Mouse (Mus musculus): ENCODE measurements at regions not wholly inside any gene's neighbourhood (a gene's known extent, or its start where the extent isn't known, plus 50 kb on each side); places are given as distances from the start of the nearest gene placed in this dataset.
"Not testable (repeated sequence)": the region's sequence is repeated elsewhere in the genome, so short reads cannot be mapped to it uniquely, and the experiment has no call there.

GRCm38 (mm10) chr2:53632816-53633474, 441.4 kb downstream of the Arl6ip6 start:
- DNase-seq = not testable (repeated sequence)

GRCm38 (mm10) chr2:53668599-53669372, 416.6 kb downstream of the Rprm start:
- DNase-seq = no peak

- no peak for DNase-seq
These were observed 404.9 kb downstream of the Rprm start for GRCm38 (mm10) chr2:53680350-53681011.

- no peak for DNase-seq
These were observed 402.8 kb downstream of the Rprm start for GRCm38 (mm10) chr2:53682599-53682998.

GRCm38 (mm10) chr2:53687281-53687680, 398.1 kb downstream of the Rprm start:
- DNase-seq = no peak

- DNase-seq = no peak
These were observed 396.0 kb downstream of the Rprm start for GRCm38 (mm10) chr2:53689223-53689880.

- DNase-seq = no peak
These were observed 393.7 kb downstream of the Rprm start for GRCm38 (mm10) chr2:53691580-53692118.

GRCm38 (mm10) chr2:53711213-53711612, 374.1 kb downstream of the Rprm start:
- peak; percentile 9 to 44 for DNase-seq

- no peak for DNase-seq
These were observed 372.2 kb downstream of the Rprm start for GRCm38 (mm10) chr2:53713106-53713640.

- no peak for DNase-seq
These were observed 370.3 kb downstream of the Rprm start for GRCm38 (mm10) chr2:53715017-53715416.

GRCm38 (mm10) chr2:53723231-53723630, 362.1 kb downstream of the Rprm start:
- no peak for DNase-seq

GRCm38 (mm10) chr2:53728693-53729092, 356.7 kb downstream of the Rprm start:
- DNase-seq = no peak

- DNase-seq = no peak
These were observed 354.9 kb downstream of the Rprm start for GRCm38 (mm10) chr2:53730451-53730850.

GRCm38 (mm10) chr2:53763486-53763885, 321.9 kb downstream of the Rprm start:
- DNase-seq = no peak

GRCm38 (mm10) chr2:53782035-53782434, 303.3 kb downstream of the Rprm start:
- DNase-seq = not testable (repeated sequence)

GRCm38 (mm10) chr2:53788599-53788998, 296.8 kb downstream of the Rprm start:
- DNase-seq = not testable (repeated sequence)

- no peak for DNase-seq
These were observed 288.7 kb downstream of the Rprm start for GRCm38 (mm10) chr2:53796605-53797004.

- no peak for DNase-seq
These were observed 281.7 kb downstream of the Rprm start for GRCm38 (mm10) chr2:53803666-53804065.

- no peak for DNase-seq
These were observed 234.4 kb downstream of the Rprm start for GRCm38 (mm10) chr2:53850815-53851528.

Data from kidney, postnatal 25 days (tissue).